Mouse (Mus musculus) hindbrain, embryonic 16.5 days (tissue): Measurements from ENCODE around the gene 2310034G01Rik. TPM values are rescaled to one million over a fixed set of nuclear protein-coding genes. Genes with fewer than 3 reads are reported as not detected.

Experiments
- ATAC-seq: fragments of 200-750 bp; cut with Nextera tagmentation; 2 replicates; pipeline ENCODE4 v1.8.0; 2017; ENCODE audit warnings: moderate TSS enrichment, moderate library complexity
- H3K27ac ChIP-seq: fragments of 300-500 bp; sonication (generic); 2 replicates; pipeline ENCODE4 v1.5.1; 2014; ENCODE audit warnings: low read depth, mild to moderate bottlenecking, control low read depth, low read length, moderate library complexity
- H3K27me3 ChIP-seq: fragments of 300-500 bp; sonication (generic); replicated peaks from 2 replicates; pipeline ENCODE4 v1.6.1; 2014; ENCODE audit warnings: low read length; ENCODE audit not compliant: control insufficient read depth, insufficient read depth
- H3K36me3 ChIP-seq: fragments of 300-500 bp; sonication (generic); 2 replicates; pipeline ENCODE4 v1.6.1; 2014; ENCODE audit warnings: mild to moderate bottlenecking, low read length, moderate library complexity, mixed read lengths; ENCODE audit not compliant: control insufficient read depth, insufficient read depth
- H3K4me1 ChIP-seq: fragments of 300-500 bp; sonication (generic); 2 replicates; pipeline ENCODE4 v1.6.1; 2014; ENCODE audit warnings: low read depth, low read length; ENCODE audit not compliant: control insufficient read depth, insufficient read depth
- H3K4me2 ChIP-seq: fragments of 300-500 bp; sonication (generic); 2 replicates; pipeline ENCODE4 v1.6.1; 2014; ENCODE audit warnings: mild to moderate bottlenecking, low read length, control low read depth, moderate library complexity
- H3K4me3 ChIP-seq: fragments of 300-500 bp; sonication (generic); 2 replicates; pipeline ENCODE4 v1.5.1; 2014; ENCODE audit warnings: mild to moderate bottlenecking, low read length, control low read depth, moderate library complexity
- H3K9ac ChIP-seq: fragments of 300-500 bp; sonication (generic); 2 replicates; pipeline ENCODE4 v1.6.1; 2014; ENCODE audit warnings: low read depth, mild to moderate bottlenecking, control low read depth, low read length, moderate library complexity
- H3K9me3 ChIP-seq: fragments of 300-500 bp; sonication (generic); 2 replicates; pipeline ENCODE4 v1.6.1; 2014; ENCODE audit warnings: mild to moderate bottlenecking, low read length, moderate library complexity; ENCODE audit not compliant: control insufficient read depth
- WGBS: fragments of 180-500 bp; shearing (Covaris S2); extraction: QIAGEN DNeasy Blood & Tissue Kit; methylation state at CpG from one replicate; pipeline ENCODE4 v1.1.7; 2014; 5-methylcytosine and 5-hydroxymethylcytosine counted together
- polyA plus RNA-seq: library from polyadenylated mRNA; unstranded; fragments of >200 nt; fragmentation: Nextera tagmentation; extraction: Ambion mirVana; gene quantifications from 2 replicates; pipeline ENCODE4 v1.2.1, GENCODE M21; 2015

The 2310034G01Rik gene
- 2.4 TPM in 2 replicates for polyA plus RNA-seq

DNA sequence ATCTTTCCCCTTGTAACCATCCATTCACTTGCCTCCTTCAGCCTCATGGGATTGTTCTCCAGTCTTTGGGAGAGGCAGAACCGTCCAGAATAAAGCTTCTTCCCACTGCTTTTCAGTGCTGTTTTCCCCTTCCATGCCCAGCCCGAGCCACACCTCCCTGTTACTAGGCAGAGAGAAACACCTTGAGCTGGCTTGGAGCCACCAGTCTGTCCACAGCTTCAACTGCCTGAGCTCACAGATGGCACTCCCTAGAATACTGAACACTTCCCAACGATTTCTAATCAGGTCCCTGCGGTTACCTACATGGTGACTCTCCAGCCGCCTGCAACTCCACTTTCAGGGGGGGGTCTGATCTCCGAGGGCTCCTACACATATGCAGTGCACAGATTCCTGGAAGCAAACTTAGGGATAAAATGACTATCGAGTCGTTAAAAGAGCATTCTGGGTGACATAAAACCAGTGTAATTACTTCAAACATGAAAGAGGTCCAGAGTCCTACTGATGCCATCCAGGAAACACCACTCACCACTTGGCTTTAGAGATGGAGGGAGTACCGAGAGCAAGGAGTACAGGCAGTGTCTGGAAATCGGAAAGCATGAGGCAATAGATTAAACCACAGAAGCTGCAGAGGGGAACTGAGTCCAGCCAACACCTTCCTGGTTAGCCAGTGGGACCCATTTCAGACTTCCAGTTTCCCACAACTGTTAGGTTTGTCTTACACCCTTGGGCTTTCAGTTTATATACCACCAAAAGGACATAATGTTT is at the start of gene 2310034G01Rik:
2310034G01Rik (minus strand) TSS at position 135 of the 765 bp plus-strand sequence.
- H3K36me3 ChIP-seq, result no peaks in the 10 kb centered on the region
- H3K4me1 ChIP-seq, result peaks cover 10% of the 10 kb centered on the region
- no peak for ATAC-seq
- H3K4me2 ChIP-seq, result peak within 1 kb of the TSS; percentile 61
- WGBS, result 65% methylated on average over 10 of the region's 10 CpGs
- no peaks in the 10 kb centered on the region for H3K27me3 ChIP-seq
- peak within 1 kb of the TSS; percentile 94 for H3K27ac ChIP-seq
- no peaks in the 10 kb centered on the region for H3K9me3 ChIP-seq
- peak within 1 kb of the TSS; percentile 74 for H3K4me3 ChIP-seq
- H3K9ac ChIP-seq, result peak within 1 kb of the TSS; percentile 93

- Histone ChIP-seq H3K36me3 (peaks cover 5% of the 10 kb centered on the region), H3K27me3 (no peaks in the 10 kb centered on the region), H3K9ac (no peak overlapping the region), H3K27ac (no peak overlapping the region), H3K4me1 (peaks cover 22% of the 10 kb centered on the region), H3K4me3 (no peak overlapping the region), H3K4me2 (no peak overlapping the region; the same call in 1 of the 2 replicates), H3K9me3 (no peaks in the 10 kb centered on the region)
- ATAC-seq, result no peak
- WGBS, result 80% methylated on average over 7 of the region's 7 CpGs
Observed at GRCm38 (mm10) chr19:46399886-46400285, 49.8 kb upstream of the 2310034G01Rik start.

GRCm38 (mm10) chr19:46399372-46399771 is 49.3 kb upstream of the 2310034G01Rik start:
- H3K4me2 ChIP-seq, result peak overlapping the region; percentile 17
- H3K27me3 ChIP-seq, result no peaks in the 10 kb centered on the region
- no peak overlapping the region for H3K27ac ChIP-seq
- no peak overlapping the region for H3K9ac ChIP-seq
- peaks cover 24% of the 10 kb centered on the region for H3K4me1 ChIP-seq
- no peak overlapping the region for H3K4me3 ChIP-seq
- H3K9me3 ChIP-seq, result no peaks in the 10 kb centered on the region
- peaks cover 5% of the 10 kb centered on the region for H3K36me3 ChIP-seq
- 74% methylated on average over 6 of the region's 6 CpGs for WGBS
- no peak for ATAC-seq

DNA sequence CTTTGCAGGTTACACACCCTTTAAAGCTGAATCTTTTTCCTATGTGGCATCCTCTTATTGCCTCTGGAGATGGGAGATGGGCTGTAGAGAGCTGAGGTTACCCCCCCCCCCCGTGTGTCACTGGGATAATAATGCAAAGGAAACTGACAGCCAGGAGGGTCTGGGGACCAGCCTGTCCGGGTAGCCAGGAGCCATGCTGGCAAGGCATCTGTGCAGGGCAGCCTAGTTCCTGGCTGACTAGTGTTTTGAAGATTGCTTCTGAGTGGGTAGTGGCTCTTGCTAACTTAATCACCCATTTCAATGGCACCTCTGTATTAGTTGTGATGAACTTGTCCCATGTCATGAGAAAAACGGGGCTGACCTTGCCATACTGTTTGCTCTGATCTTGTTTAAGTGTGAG is 48.3 kb upstream of the 2310034G01Rik start:
- no peak for ATAC-seq
- WGBS, result 38% methylated on average over 3 of the region's 3 CpGs
- H3K27me3 ChIP-seq, result no peaks in the 10 kb centered on the region
- H3K4me1 ChIP-seq, result peaks cover 33% of the 10 kb centered on the region
- peak overlapping the region; percentile 93 for H3K4me3 ChIP-seq
- H3K9me3 ChIP-seq, result no peaks in the 10 kb centered on the region
- no peak overlapping the region for H3K27ac ChIP-seq
- H3K36me3 ChIP-seq, result peaks cover 5% of the 10 kb centered on the region
- peak overlapping the region; percentile 92 for H3K4me2 ChIP-seq
- H3K9ac ChIP-seq, result peak overlapping the region; percentile 91

GRCm38 (mm10) chr19:46397436-46398001 is 47.4 kb upstream of the 2310034G01Rik start:
- H3K36me3 ChIP-seq, result peaks cover 5% of the 10 kb centered on the region
- no peak for ATAC-seq
- peaks cover 35% of the 10 kb centered on the region for H3K4me1 ChIP-seq
- H3K4me2 ChIP-seq, result peak overlapping the region; percentile 92
- peak overlapping the region; percentile 90 for H3K27ac ChIP-seq
- H3K27me3 ChIP-seq, result no peaks in the 10 kb centered on the region
- H3K9ac ChIP-seq, result peak overlapping the region; percentile 91
- no peaks in the 10 kb centered on the region for H3K9me3 ChIP-seq
- H3K4me3 ChIP-seq, result peak overlapping the region; percentile 93
- under 1% methylated on average over 18 of the region's 19 CpGs for WGBS

DNA sequence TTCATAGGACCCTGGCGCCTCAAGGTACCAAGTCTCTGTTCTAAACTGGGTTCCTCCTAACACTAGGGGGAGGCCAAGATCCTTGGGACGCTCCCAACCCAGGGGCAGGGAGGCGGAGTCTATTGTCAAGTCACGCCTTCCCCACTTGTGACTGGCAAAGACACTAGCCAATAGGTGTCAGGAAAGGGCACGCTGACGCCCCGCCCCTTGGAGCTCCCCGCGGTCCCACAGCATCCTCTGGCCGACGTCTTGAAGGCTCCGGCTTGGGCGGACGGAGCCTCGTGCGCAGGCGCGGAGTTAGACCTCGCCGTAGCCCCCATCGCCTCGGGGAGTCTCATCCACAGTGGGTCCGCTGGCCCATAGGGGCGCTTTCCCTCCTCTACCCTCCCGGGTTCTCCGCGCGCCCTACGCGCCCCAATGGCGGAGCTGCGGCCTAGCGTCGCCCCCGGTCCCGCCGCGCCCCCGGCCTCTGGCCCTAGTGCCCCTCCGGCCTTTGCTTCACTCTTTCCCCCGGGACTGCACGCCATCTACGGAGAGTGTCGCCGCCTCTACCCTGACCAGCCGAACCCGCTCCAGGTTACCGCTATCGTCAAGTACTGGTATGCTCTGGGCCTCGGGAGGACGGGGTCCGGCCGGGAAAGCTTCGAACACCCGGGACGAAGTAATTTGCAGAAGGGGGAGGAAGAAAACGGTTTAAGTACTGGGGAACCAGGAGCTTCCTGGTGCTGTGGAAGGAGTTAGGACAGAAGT is 46.8 kb upstream of the 2310034G01Rik start, which contains the start of gene Sufu:
Sufu (plus strand) TSS at position 211 of the 750 bp plus-strand sequence.
- Histone ChIP-seq H3K27me3 (no peaks in the 10 kb centered on the region), H3K9ac (peak within 1 kb of the TSS; percentile 91), H3K9me3 (no peaks in the 10 kb centered on the region), H3K4me3 (peak within 1 kb of the TSS; percentile 93), H3K27ac (peak within 1 kb of the TSS; percentile 92), H3K36me3 (peaks cover 6% of the 10 kb centered on the region), H3K4me1 (peaks cover 35% of the 10 kb centered on the region), H3K4me2 (peak within 1 kb of the TSS; percentile 92)
- WGBS, result under 1% methylated on average over 53 of the region's 57 CpGs
- ATAC-seq, result peak; percentile 89

- peak overlapping the region; percentile 61 for H3K4me2 ChIP-seq
- ATAC-seq, result no peak
- no peak overlapping the region; the same call in 1 of the 2 replicates for H3K9ac ChIP-seq
- WGBS, result 13% methylated on average over 8 of the region's 8 CpGs
- H3K27me3 ChIP-seq, result no peaks in the 10 kb centered on the region
- peaks cover 4% of the 10 kb centered on the region for H3K36me3 ChIP-seq
- H3K4me1 ChIP-seq, result peaks cover 35% of the 10 kb centered on the region
- peak overlapping the region; percentile 86 for H3K4me3 ChIP-seq
- peak overlapping the region; percentile 92 for H3K27ac ChIP-seq
- H3K9me3 ChIP-seq, result no peaks in the 10 kb centered on the region
Observed at GRCm38 (mm10) chr19:46396109-46396508, 46.0 kb upstream of the 2310034G01Rik start.

GRCm38 (mm10) chr19:46395109-46396009 is 45.3 kb upstream of the 2310034G01Rik start, which contains the start of gene Actr1a:
Actr1a (minus strand) TSS chr19:46395748.
- Histone ChIP-seq H3K9me3 (no peaks in the 10 kb centered on the region), H3K4me3 (peak within 1 kb of the TSS; percentile 86), H3K9ac (peak within 1 kb of the TSS; percentile 89), H3K4me1 (peaks cover 35% of the 10 kb centered on the region), H3K36me3 (peaks cover 3% of the 10 kb centered on the region; the same call in 1 of the 2 replicates), H3K27ac (peak within 1 kb of the TSS; percentile 92), H3K27me3 (no peaks in the 10 kb centered on the region), H3K4me2 (peak within 1 kb of the TSS; percentile 63)
- ATAC-seq, result peak; percentile 95
- WGBS, result 0% methylated on average over 49 of the region's 51 CpGs
